Mouse (Mus musculus) G1E-ER4 (cell line): Measurements from ENCODE around the gene Wfs1. TPM values are rescaled to one million over a fixed set of nuclear protein-coding genes. Genes with fewer than 3 reads are reported as not detected.

Experiments
- GATA1 ChIP-seq: IDR thresholded peaks from one replicate; pipeline ENCODE4 v1.8.0; 2012; ENCODE audit warnings: low read length, inconsistent platforms
- polyA plus RNA-seq: library from polyadenylated mRNA; stranded (reverse); fragments of >175 nt; gene quantifications from 2 replicates; pipeline ENCODE4 v1.2.3, GENCODE M21; 2012

Gene Wfs1
- polyA plus RNA-seq, 1 experiment, result not detected

DNA sequence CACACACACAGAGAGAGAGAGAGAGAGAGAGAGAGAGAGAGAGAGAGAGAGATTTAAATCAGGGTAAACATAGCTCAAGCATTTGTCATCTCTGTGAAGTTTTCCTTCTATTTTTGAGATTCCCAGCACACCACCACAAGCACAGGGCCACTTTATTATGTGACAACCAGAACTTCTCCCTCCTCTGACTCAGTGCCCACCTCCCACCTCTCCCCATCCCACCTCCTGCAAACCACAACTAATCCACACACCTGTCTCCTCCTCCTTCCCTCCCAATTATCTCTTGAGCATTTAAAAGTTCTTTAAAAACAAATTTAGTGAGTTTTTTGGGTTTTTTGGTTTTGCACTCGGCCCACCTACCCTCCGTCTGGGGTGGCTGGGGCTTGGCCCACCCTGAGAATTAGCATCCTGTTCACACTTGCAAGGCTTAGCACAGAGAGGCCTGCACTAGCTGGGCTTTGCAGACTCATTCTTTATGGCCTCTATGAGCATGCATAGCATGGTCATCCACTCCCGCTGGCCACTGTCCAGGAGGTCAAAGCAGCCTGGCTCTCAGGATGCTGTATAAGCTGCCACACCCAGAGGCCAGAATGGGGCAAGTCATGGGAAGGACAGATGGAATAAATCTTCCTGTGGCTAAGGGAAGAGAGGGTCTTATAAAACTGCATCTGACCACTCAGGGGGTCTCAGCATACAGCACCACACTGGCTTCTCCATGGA, 1.8 kb upstream of the Wfs1 start:
- TF ChIP-seq GATA1, result no peak

DNA sequence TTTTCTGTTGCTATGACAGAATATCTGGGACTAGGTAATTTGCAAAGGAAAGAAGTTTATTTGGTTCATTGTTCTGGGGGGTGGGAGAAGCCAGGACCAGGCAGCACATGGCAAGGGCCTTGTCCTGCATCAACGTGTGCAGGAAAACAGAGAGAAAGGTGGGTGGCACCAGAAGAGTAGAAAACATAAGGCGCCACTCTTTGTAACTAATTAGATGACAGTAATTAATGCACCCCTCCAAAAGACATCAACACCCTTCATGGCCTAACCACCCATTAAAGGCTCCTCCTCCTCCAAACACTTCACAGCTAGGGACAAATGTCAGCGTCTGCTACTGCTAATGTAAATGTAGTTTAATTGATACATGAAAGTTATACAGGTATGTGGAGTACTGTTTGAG, 1.2 kb upstream of the Wfs1 start:
- TF ChIP-seq GATA1, result no peak

DNA sequence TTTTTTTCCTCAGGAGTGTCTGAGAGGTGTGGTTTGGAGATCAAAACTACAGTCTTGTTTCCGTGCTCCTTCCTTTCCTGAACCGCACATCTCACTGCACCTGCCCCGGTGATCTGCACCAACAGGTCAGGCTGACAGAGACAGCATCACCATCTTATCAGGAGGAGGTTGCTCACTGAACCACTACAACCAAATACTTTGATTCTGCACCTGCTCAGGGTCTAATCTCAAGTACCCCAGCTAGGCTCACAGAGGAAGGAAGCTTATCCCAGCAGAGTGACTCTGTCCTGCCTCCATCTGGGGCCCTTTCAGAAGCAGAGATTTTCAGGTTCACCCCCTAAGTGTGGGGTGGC, 596 bp upstream of the Wfs1 start:
- no peak for TF ChIP-seq GATA1

DNA sequence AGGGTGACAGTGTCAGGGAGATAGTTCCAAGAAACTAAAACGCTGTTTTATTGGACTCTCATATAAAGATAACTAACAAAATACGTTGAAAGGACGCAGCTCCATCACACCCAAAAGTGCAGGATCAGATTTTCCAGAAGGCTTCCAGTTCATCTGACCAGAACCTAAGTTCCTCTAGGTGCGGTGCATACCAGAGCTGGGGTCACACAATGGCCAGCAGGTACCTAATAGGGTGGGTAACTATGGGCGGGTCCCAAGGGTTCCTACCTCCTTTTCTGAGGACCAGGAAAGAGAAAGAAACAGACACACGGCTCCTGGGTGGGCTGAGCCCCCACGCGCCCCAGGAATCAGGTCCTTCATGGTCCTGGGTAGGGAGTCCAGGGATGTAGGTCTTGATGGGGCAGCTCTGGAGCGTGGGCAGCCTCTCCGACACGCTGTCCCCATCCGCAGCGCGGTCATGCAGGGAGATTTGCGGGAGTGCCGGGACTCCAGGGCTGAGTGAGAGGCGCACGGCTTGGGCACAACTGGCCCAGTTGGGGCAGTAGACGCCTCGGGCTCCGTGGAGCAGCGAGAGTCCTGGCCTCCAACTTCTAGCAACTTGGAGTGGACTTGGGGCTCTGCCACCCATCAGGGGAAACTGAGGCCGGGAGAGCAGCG, 753 bp downstream of the Wfs1 start:
- TF ChIP-seq GATA1, result no peak

DNA sequence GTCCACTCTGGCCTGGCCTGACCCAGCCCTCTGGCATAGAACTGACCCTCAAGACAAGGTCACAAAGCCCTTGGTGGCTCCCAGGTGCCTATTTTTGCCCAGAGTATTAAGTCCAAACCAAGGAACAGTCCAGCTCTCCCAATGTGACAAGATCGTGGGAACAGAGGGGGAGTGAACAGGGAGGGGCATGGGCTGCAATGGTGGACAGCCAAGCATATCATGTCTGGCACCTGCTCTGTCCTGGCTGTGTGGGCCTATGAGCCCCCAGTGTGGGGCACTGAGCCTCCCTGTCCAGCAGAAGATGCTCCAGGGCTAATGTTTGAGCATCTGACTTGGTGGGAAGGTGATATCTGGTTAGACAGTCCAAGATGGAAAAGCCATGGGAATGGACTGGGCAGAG, 2.4 kb downstream of the Wfs1 start:
- TF ChIP-seq GATA1, result no peak

DNA sequence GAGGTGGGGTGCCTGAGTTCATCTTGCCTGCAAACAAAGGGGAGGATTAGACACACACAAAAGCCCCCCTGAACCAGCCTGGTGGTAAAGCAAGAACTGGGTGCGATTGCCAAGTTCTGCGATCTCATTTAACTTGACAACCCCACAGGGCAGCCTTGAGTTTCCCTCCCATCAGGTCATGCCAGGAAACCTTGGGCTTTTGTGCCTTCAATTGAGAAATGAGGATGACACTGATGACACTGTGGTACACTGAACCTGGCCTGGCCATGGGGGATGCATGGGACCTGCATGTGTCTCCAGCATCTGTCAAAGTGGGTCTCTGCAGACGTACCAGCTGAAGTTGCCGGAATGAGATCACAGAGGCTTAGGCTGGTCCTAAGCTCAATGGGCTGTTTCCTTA, 6.7 kb downstream of the Wfs1 start:
- TF ChIP-seq GATA1, result no peak

DNA sequence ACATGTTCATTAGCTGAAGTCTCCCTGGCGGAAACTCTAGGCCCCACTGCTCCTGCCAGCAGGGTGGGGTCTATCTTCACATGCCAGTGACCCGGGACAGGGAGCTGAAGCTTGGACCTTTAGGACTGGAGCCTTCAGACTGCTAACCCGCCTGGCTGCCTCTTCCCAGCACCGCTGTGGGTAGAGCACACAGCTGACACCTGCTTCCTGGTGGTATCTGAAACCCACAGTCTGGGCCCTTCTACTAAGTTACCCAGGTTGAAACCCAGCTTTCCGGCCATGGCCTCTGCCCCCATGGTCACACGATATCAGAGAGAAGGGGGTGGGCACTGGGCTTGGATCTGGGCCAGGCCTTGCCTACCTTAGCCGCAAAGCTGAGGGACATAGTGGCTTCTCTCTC, 9.4 kb downstream of the Wfs1 start:
- no peak for TF ChIP-seq GATA1

DNA sequence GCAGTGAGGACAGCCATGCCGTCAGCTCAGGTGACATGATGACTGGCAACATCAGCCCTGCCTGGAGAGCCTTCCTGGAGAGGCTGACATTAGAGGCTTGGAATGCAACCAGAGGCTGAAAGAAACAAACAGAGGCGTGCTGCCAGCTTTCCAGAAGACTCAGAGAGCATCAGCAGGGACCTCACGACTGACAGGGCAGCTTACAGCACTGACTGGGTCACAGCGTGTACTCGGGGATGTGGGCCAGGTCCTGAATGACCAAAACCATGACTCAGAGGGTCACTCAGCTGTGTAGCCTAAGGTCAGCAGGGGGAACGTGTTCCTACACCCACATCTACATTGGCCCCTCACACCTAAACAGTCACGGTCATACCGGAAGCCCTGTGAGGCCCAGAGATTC, 10.0 kb downstream of the Wfs1 start:
- TF ChIP-seq GATA1, result no peak

DNA sequence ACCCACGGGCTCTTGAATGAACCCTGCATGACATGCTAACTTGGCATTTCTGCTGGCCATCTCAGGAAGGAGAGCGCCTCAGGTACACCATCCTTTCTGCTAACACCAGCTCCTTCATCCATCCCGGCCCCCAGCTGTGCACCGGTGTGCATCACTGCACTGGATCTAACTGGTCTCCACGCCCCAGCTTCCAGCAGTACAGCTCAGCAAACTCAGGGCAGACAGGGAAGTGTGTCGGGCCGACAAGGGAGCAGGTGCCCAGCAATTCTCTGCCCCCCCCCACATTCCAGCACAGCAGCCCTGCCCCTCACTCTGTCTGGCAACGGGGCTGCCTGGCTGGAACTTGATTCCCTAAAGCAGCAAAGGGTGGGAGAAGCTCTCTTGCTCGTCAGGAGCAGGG, 11.2 kb downstream of the Wfs1 start:
- TF ChIP-seq GATA1, result no peak

DNA sequence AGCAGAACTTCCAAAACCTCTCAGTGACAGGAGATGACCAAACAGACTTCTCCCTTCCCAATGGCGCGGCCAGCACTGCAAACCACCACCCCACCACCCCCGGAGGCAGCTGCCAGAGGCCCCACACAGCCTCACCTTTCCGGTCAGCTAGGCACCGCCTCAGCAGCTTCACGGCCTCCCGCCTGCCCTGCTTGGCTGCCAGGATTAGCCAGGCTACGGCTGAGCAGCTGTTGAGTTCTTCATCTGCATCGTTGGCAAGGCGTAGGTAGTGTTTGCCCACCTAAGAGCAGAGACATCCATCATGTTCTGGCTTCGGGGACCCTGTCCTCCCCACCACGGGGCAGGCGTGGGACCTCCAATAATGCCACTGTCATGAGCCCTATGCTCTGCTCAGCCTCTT, 13.7 kb downstream of the Wfs1 start:
- TF ChIP-seq GATA1, result no peak

DNA sequence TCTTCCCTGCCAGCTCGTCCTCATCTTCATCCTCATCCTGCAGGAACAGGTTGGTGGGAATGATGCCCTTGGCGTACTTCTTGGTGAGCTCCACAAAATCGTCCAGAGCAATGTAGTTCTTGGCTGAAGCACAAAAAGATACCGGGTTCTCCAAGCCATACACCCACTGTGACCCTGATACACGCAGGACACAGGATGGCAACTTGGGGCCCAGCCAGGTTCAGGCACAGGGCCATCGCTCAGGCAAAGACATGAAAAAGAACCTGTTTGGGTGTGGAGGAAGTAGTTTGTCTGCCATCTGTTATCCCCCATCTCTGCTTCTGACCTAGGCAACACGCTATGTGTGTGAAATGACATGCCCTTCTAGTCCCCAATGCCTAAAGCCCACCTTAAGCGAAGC, 17.4 kb downstream of the Wfs1 start:
- no peak for TF ChIP-seq GATA1

DNA sequence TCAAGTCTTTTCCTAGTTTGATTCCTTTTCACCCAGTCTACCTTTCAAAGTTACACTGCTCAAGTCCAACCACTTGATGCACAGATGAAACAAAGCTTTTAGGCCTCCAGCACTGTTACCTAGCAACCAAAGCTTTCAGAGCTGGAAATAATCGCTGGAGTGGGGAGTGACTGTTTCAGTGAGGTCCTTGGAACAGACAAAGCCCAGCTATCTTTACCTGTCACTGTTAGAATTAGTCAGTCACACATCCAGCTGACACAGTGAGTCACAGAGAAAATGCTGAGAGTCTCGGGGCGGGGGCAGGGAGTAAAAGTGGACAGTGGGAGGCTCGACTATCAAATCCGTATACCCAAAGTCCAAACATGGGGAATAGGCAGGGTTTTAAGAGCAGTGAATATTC, 28.5 kb downstream of the Wfs1 start:
- no peak for TF ChIP-seq GATA1

DNA sequence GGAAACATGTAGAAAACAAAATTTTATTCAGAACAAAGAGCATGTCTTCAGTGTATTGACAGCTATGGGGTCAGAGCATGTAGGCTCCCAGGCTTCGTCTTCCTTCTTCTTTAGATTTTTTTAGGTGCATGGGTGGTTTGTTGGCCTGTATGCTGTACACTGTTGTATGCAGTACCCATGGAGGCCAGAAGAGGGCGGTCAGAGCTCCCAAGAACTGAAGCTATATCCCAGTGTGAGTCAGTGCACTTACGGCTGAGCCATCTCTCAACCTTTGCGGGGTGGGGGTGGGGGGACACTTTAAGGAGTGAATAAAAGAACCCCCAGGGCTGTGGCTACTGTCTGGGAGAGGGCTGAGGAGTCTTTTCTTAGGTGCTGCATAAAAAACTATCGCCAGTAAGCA, 30.2 kb downstream of the Wfs1 start:
- TF ChIP-seq GATA1, result no peak

DNA sequence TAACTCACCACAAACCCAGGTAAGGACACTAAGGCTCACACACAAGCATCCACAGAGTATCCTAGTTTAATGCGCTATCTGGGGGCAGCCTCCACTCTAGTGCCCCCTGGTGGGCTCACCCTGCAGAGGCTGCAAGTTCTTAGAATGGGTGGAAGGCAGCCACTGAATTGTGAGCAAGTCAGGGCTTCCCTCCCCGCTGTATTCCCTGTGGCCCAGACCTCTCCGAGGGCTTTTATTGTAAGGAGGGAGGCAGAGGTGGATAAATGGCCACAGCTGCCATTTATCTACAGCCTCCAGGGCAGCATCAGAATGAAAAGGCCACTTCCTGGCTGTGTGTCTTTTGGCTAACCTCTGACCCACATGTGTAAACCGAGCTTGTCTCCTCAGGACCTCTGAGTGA, 33.6 kb downstream of the Wfs1 start:
- TF ChIP-seq GATA1, result no peak

DNA sequence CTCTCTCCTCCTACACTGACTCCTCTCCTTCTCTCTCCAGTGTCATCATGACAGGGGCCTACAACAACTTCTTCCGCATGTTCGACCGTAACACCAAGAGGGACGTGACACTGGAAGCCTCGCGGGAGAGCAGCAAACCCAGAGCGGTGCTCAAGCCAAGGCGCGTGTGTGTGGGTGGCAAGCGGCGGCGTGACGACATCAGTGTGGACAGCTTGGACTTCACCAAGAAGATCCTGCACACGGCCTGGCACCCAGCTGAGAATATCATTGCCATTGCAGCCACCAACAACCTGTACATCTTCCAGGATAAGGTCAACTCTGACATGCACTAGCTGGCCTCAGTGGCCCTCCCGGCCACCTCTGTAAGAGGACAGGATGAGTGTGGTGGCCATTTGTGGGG, 36.7 kb downstream of the Wfs1 start:
- no peak for TF ChIP-seq GATA1

DNA sequence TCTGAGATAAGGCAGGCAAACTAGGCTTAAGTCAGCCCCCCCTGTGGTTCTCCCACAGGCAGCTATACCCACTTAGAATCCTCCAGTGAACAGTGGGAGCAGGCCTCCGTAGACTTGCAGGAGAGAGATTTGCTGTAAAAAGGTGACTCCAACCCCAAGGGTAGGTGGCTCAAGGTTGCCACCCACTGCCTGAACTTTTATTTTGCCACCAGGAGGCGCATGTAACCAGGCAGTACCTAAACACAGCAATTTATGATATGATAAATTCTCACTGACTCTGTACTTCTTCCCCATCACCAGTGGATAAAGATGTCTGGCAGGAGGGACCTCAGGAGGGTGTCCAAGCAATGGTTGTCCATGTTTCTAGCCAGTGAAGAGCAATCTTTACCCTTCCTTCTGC, 38.1 kb downstream of the Wfs1 start:
- TF ChIP-seq GATA1, result no peak

DNA sequence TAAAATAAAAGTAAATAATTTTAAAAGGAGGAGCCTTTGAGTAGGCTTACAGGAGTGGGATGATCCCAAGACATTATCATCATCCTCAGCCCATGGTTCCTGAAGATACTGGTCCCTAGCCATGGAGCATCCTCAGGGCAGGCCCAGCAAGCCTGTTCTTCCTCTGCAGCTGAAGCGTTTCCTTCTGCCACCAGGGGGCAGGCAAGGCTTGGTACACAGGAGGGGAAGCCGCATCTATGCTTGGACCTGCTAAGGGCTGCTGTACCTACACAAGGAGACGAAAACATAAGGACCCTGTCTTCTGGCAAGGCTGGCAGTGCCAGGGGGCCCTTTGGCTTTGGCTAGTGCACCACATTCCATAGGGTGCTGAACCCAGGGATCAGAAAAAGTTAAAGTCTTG, 40.2 kb downstream of the Wfs1 start:
- TF ChIP-seq GATA1, result no peak

DNA sequence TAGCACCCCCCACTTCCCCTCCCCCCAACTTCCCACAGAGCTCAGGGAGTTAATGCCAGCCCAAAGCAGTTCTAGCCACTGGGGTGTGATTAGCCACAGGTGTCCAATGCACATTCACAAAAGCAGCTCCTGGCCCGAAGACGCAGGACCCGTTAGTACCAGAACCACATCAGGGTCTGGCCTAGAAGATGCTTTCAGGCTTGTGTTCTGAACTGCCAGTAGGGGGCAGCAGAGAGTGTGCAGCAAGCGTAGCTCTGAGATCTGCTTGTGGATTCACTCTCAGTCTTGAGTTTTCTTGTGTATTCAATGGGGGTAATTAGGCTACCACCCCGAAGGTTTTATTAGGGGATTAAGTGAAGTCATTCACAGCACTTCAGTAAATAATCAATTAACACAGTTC, 42.6 kb downstream of the Wfs1 start:
- no peak for TF ChIP-seq GATA1
